Mouse (Mus musculus): ENCODE measurements around the gene Eva1b.
"Not testable (repeated sequence)": the region's sequence is repeated elsewhere in the genome, so short reads cannot be mapped to it uniquely, and the experiment has no call there.

DNA sequence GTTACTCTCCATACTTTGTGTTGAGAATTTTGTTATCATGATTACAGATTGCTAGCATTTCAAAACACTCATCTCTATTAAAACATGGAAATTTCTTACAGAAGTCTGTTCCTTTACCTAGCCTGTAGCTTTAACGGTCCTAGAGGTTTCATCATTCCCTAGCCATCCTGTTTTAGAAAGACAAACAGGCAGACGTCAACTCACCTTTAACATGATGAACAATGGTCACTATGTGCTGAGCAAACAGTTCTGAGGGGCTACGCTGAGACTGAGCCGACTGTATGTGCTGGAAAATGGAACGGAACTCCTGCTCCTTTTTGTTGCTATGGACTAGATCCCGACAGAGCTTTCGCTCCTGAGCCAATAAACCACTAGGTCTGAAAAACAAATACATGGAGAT, 28.4 kb downstream of the Eva1b start:
- not testable (repeated sequence) for TF ChIP-seq CTCF (IDR thresholded peaks at IDR 0.05; ENCODE audit: control insufficient read depth, insufficient read depth, insufficient read length); FOSL1 (IDR thresholded peaks at IDR 0.05; ENCODE audit: insufficient read depth, low read length, poor library complexity, severe bottlenecking); USF1 (IDR thresholded peaks at IDR 0.05; ENCODE audit: low read depth); MYOG (IDR thresholded peaks at IDR 0.05; ENCODE audit: control insufficient read depth, extremely low read depth, insufficient read length)
